Mouse (Mus musculus) lung, postnatal 10 days (tissue): Measurements from ENCODE around the gene Pex5l.

Experiments used
- DNase-seq: peaks from one replicate; pipeline ENCODE4 v3.0.0; 2021

Gene Pex5l

GRCm38 (mm10) chr3:33061428-33061827, 81.6 kb downstream of the Pex5l start:
- DNase-seq: no peak

GRCm38 (mm10) chr3:33061016-33061415, 82.0 kb downstream of the Pex5l start:
- no peak for DNase-seq

- no peak for DNase-seq
Observed at GRCm38 (mm10) chr3:33060343-33060937, 82.6 kb downstream of the Pex5l start.

- DNase-seq: no peak
Observed at GRCm38 (mm10) chr3:33048304-33048703, 94.7 kb downstream of the Pex5l start.

GRCm38 (mm10) chr3:33044799-33045106, 98.3 kb downstream of the Pex5l start:
- no peak for DNase-seq

GRCm38 (mm10) chr3:33043896-33044798, 98.9 kb downstream of the Pex5l start:
- DNase-seq: peak; percentile 21

GRCm38 (mm10) chr3:33024566-33024965, 118.5 kb downstream of the Pex5l start:
- no peak for DNase-seq

GRCm38 (mm10) chr3:33003901-33004300, 139.1 kb downstream of the Pex5l start:
- no peak for DNase-seq

- DNase-seq: no peak
Observed at GRCm38 (mm10) chr3:33001769-33002168, 141.3 kb downstream of the Pex5l start.

GRCm38 (mm10) chr3:33000383-33001015, 142.5 kb downstream of the Pex5l start:
- DNase-seq: no peak

GRCm38 (mm10) chr3:32991713-32992575, 151.1 kb downstream of the Pex5l start:
- no peak for DNase-seq

GRCm38 (mm10) chr3:32987806-32988205, 155.2 kb downstream of the Pex5l start:
- DNase-seq: no peak

GRCm38 (mm10) chr3:32985141-32985540, 157.9 kb downstream of the Pex5l start:
- no peak for DNase-seq

GRCm38 (mm10) chr3:32979981-32980380, 163.1 kb downstream of the Pex5l start:
- no peak for DNase-seq

GRCm38 (mm10) chr3:32979238-32979637, 163.8 kb downstream of the Pex5l start:
- no peak for DNase-seq

GRCm38 (mm10) chr3:32970257-32970656, 172.8 kb downstream of the Pex5l start:
- DNase-seq: no peak

- no peak for DNase-seq
Observed at GRCm38 (mm10) chr3:32968671-32969425, 174.2 kb downstream of the Pex5l start.

- peak; percentile 16 for DNase-seq
Observed at GRCm38 (mm10) chr3:32965528-32965927, 177.5 kb downstream of the Pex5l start.

GRCm38 (mm10) chr3:32961494-32961893, 181.6 kb downstream of the Pex5l start:
- no peak for DNase-seq

- no peak for DNase-seq
Observed at GRCm38 (mm10) chr3:32951382-32951781, 191.7 kb downstream of the Pex5l start.

- DNase-seq: no peak
Observed at GRCm38 (mm10) chr3:32947486-32947885, 195.6 kb downstream of the Pex5l start.

- DNase-seq: no peak
Observed at GRCm38 (mm10) chr3:32939802-32940501, 203.1 kb downstream of the Pex5l start.
